Mouse (Mus musculus) layer of hippocampus, adult 2 months (tissue): ENCODE measurements around the gene Sugct. TPM values are rescaled to one million over a fixed set of nuclear protein-coding genes. Genes with fewer than 3 reads are reported as not detected.
"Not testable (repeated sequence)": the region's sequence is repeated elsewhere in the genome, so short reads cannot be mapped to it uniquely, and the experiment has no call there.

Source experiments
- DNase-seq, 2 experiments: peaks; one replicate each; pipeline ENCODE4 v3.0.0; 2022; ENCODE audit warnings: low spot score in 2 of 2
- H3K27ac ChIP-seq: fragments of 200-600 bp; 2 replicates; pipeline ENCODE4 v1.8.1; 2022
- H3K4me3 ChIP-seq: fragments of 200-600 bp; 2 replicates; pipeline ENCODE4 v1.8.1; 2022; ENCODE audit warnings: mild to moderate bottlenecking
- CTCF ChIP-seq: fragments of 200-600 bp; conservative IDR thresholded peaks from 2 replicates; pipeline ENCODE4 v1.8.1; 2022; ENCODE audit warnings: antibody characterized with exemption, mild to moderate bottlenecking, moderate library complexity
- total RNA-seq, 2 experiments: library from RNA; stranded (reverse); gene quantifications; 2 replicates each; pipeline ENCODE4 v1.2.3; 2021

The Sugct gene
- total RNA-seq, 2 experiments from 2014 or later = 2.1 to 3.3 TPM

DNA sequence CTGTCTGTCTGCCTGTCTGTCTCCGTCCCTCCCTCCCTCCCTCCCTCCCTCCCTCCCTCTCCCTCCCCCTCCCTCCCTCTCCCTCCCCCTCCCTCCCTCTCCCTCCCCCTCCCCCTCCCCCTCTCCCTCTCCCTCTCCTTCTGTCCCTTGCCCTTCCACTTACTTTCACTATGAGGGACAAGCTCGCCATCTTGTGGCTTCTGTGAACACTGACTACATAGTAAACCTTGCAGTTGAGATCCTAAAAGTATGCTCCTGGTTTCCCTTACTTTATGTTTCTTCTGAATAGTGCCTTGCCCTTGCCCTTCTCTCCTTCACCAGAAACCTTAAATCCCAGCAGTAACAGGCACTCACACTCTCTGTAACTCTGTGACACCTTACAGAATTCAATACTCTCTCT is 113.7 kb downstream of the Sugct start:
- peak; percentile 12 to 27 for DNase-seq
- peak; percentile 63 for TF ChIP-seq CTCF
- no peak overlapping the region for H3K4me3 ChIP-seq

DNA sequence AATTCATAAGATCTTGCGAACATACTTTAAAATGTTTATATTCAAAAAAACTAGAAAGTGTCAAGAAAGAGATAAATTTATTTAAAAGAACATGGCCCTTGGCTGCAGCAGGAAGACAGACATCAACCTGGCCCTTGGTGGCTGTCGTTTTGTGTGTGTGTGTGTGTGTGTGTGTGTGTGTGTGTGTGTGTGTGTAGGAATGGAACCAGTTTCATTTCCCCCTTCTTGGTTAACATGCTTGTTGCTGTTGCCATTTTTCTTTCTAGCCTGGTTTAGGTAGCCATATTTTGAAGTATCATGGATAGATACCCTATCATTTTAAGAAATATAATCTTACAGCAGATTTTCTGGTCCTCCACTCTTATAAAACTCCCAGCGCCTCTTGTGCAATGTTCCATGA is 136.0 kb downstream of the Sugct start:
- DNase-seq = no peak
- H3K27ac ChIP-seq = no peak overlapping the region
- H3K4me3 ChIP-seq = no peak overlapping the region
- TF ChIP-seq CTCF = no peak

More for the DNA sequence above, 113.7 kb downstream of the Sugct start:
- no peak overlapping the region for H3K27ac ChIP-seq

- Histone ChIP-seq H3K27ac (no peak overlapping the region), H3K4me3 (no peak overlapping the region)
- no peak for TF ChIP-seq CTCF
- DNase-seq = no peak
Observed at GRCm38 (mm10) chr13:17536341-17536740, 159.0 kb downstream of the Sugct start.

- DNase-seq = no peak
- no peak overlapping the region for H3K27ac ChIP-seq
- TF ChIP-seq CTCF = no peak
- H3K4me3 ChIP-seq = no peak overlapping the region
Observed at GRCm38 (mm10) chr13:17534871-17535270, 160.5 kb downstream of the Sugct start.

DNA sequence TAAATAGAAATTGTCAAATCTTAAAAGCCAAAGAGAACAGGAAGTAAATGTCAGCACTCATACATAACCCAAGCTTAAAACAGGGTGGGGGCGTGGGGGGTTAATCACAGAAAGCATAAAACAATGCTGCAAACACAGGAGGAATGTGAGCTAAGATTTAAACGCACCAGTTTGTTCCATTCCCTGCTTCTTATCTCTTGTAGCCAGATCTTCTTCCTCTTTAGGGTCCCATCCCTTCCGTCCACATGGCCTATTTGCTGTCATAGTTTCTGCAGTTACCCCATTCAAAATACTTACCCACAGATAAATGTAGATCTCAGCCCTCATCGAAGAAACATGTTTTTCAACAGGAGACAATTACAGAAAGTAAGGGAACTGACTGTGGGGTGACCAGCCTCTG is 160.9 kb downstream of the Sugct start:
- H3K4me3 ChIP-seq = no peak overlapping the region
- TF ChIP-seq CTCF = no peak
- H3K27ac ChIP-seq = no peak overlapping the region
- DNase-seq = no peak

DNA sequence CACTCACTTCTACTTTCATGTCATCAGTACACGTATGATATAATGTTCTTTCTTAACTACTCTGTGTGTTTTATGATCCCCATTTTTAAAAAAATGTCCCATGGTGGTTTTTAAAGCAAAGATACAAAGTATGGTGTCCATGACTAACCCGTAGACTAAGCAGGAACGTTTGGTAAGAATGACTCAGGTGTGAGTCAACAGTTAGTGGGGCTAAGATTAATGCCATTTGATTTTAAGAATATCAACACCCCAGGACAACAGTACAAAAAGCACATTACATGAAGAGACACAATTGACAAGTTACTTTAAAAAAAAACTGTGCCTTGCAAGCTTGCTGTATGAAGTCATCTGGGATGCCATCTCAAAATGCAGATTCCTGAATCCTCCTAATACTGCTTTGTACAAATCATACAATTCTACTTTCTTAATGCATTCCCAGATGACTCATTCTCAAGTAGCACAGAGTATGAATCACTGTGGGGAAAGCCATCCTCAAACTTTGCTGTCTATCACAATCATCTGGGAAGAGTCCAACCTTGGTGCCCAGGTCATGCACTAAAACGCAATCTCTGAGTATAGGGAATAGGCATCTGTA is 184.1 kb downstream of the Sugct start:
- no peak for DNase-seq
- no peak overlapping the region for H3K27ac ChIP-seq
- TF ChIP-seq CTCF = no peak
- H3K4me3 ChIP-seq = no peak overlapping the region

GRCm38 (mm10) chr13:17494936-17495335 is 200.4 kb downstream of the Sugct start:
- Histone ChIP-seq H3K4me3 (no peak overlapping the region), H3K27ac (no peak overlapping the region)
- DNase-seq = no peak
- TF ChIP-seq CTCF = no peak

GRCm38 (mm10) chr13:17494056-17494574 is 201.2 kb downstream of the Sugct start:
- Histone ChIP-seq H3K27ac (no peak overlapping the region), H3K4me3 (no peak overlapping the region)
- DNase-seq = no peak
- no peak for TF ChIP-seq CTCF

- not testable (repeated sequence) for H3K27ac ChIP-seq, H3K4me3 ChIP-seq, DNase-seq
Observed at GRCm38 (mm10) chr13:17457981-17458380, 237.4 kb downstream of the Sugct start.

- peak; percentile 57 to 69 for DNase-seq
- peak; percentile 90 for TF ChIP-seq CTCF
- Histone ChIP-seq H3K4me3 (no peak overlapping the region), H3K27ac (peak overlapping the region; percentile 28; the same call in 1 of the 2 replicates)
Observed at GRCm38 (mm10) chr13:17432139-17432916, 263.0 kb downstream of the Sugct start.

- DNase-seq = no peak
- TF ChIP-seq CTCF = no peak
- H3K4me3 ChIP-seq = no peak overlapping the region
- no peak overlapping the region for H3K27ac ChIP-seq
Observed at GRCm38 (mm10) chr13:17421875-17422274, 273.5 kb downstream of the Sugct start.

DNA sequence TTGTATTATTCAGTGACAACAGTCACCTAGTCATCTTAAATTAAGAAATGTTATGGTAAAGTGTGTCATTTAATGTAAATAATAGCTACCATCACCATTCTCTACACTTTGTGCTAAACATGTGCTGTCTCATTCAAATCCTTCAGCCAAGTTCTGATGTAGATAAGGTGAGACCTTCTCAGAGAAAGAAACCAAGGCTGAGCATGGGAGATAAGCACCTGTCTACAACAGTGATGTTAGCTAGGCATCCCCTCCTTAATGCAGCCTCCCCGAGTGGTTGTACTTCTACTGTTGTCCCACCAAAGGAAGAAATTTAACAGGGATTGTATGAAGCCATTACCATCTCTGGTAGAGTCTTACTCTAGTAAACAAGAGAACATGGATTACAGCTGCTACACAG is 274.8 kb downstream of the Sugct start:
- DNase-seq = no peak
- Histone ChIP-seq H3K27ac (no peak overlapping the region), H3K4me3 (no peak overlapping the region)
- TF ChIP-seq CTCF = no peak

DNA sequence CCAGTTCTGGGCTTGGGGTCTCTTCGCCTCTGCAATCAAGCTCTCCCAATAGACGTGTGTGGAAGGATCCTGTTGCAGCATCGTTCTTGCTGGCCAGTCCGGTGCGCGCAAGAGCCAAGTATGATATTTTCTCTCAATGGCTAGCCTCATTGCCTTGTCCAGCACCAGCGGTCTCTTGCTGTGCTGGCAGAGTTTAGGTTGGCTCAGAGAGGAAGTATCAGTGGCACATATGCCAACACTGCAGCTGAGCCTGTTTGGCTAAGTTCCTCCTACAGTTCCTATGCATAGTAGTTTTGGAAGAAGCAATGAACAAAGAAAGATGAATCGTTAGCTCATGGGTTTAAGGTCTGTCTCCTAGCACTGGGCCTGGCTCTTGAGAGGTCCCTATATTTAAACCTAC is 352.5 kb downstream of the Sugct start:
- DNase-seq = no peak
- Histone ChIP-seq H3K4me3 (no peak overlapping the region), H3K27ac (no peak overlapping the region)
- no peak for TF ChIP-seq CTCF
